Mouse (Mus musculus) T-cell, adult 2 months (primary cell): ENCODE measurements around the gene Phc2.

Source experiments
- DNase-seq: peaks from one replicate; pipeline ENCODE4 v3.0.0; 2022; ENCODE audit warnings: low spot score

Gene Phc2

GRCm38 (mm10) chr4:128716731-128717130, 62.2 kb downstream of the Phc2 start:
- no peak for DNase-seq

- DNase-seq = no peak
Observed at GRCm38 (mm10) chr4:128720110-128720509, 65.6 kb downstream of the Phc2 start.

GRCm38 (mm10) chr4:128721061-128721648, 66.7 kb downstream of the Phc2 start:
- DNase-seq = no peak

- no peak for DNase-seq
Observed at GRCm38 (mm10) chr4:128721761-128722160, 67.3 kb downstream of the Phc2 start.

DNA sequence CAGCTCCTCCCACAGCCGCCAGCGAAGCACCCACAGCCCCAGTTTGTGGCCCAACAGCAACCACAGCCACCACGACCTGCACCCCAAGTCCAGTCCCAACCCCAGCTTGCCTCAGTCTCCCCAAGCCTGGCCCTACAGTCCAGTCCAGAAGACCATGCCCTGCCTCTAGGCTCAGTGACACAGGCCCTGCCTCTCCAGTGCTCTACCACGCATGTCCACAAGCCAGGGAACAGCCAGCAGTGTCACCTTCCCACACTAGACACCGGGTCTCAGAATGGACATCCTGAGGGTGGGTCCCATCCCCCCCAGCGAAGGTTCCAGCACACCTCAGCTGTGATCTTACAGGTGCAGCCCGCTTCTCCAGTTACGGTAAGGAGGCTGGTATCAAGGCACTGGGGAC, 68.4 kb downstream of the Phc2 start:
- no peak for DNase-seq

DNA sequence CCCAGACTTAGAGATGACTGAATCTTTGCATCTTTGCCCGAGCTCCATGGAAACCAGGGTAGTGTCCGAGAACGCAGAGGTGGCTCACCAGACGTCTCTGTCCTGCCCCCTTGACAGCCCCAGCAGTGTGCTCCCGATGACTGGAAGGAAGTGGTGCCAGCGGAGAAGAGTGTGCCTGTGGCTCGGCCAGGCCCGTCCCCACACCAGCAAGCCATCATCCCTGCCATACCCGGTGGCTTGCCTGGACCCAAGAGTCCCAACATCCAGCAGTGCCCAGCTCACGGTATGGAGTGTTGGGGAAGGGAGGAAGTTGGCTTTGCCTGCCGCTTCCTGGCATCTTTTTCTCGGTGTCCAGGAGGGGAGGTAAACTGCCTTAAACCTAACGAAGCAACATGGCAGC, 68.9 kb downstream of the Phc2 start:
- no peak for DNase-seq

GRCm38 (mm10) chr4:128724059-128724458, 69.6 kb downstream of the Phc2 start:
- DNase-seq = no peak

DNA sequence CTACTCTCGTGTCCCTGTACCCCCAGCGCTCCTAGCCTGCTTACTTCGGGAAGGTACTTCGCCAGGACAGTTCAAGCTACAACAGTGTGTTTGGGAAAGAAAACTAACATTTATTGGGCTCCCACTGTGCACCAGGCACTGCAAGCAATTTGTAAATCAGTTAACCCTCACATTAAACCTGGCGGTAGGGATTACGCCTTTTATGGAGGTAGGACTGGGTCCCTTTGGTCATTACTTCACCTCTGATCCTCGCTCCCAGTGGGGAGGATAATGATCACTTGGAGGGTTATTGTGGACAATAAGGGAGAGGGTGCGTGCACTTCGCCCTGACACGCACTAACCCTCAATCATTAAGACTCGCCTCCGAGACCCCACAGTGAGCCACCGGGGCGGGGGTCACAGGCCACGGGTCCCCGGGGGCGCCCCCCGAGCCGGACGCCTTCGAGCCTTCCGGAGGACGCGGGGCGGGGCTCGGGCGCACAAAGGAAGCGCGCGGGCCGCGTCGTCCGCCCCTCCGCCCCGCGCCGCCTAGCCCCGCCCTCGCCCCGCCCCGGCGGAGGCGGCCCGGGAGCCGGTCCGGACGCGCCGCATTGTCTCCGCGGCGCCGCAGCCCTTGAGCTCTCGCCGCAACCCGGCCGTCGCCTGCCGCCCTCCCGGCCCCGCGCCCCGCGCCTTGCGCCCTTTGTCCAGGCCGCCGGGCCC, 72.7 kb downstream of the Phc2 start:
- DNase-seq = peak; percentile 81

DNA sequence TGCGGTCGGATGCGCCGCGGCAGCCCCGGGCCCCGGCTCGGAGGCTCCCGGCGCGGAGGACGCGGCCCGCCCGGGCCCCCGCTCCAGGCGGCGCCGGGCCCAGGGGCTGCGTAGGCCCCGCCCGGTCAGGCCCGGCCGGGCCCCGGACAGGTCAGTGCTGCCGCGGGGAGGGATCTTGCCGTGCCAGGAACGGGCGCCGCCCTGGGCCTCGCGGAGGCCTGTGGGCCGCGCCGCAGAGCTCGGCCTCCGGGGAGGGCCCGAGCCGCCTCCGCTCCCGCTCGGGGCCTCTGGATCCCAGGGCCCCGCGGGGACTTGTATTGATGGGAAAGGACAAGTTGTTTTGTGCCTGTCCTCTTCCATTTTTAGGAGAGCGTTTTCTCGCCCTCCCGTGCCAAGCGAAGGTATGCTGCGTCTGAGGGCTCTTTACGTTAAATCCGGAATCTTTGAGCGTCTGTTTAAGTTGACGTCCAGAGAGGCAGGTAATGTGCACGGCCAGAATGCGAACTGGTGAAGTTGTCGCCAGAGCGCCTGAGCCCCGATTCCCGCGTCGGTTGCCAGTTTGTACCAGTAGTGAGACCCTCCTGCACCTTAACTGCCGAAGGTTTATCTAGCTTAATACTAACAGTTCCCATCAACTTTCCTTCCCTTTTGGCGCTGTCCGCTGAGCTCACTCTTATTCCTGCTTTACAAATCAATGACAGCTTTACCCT, 73.4 kb downstream of the Phc2 start:
- peak; percentile 18 for DNase-seq

DNA sequence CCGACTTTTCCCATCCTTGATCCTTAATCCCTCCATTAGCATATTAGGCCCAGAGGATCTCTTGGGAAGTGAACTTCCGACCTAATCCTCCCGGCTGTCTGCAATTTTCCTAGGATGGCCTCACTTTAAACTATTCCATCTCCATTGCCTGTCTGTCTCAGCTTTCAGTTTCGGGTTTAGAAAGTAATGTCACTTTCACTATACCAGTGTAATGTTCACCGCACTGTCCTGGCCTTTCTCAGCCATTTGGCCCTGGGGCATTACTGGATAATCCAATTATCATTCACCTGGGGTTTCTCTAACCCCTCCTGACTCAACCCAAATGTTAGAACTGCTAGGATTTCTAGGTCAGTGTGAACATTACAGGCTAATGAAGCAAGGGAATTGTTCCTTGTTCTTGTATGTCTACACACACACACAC, 73.9 kb downstream of the Phc2 start:
- DNase-seq = no peak

DNA sequence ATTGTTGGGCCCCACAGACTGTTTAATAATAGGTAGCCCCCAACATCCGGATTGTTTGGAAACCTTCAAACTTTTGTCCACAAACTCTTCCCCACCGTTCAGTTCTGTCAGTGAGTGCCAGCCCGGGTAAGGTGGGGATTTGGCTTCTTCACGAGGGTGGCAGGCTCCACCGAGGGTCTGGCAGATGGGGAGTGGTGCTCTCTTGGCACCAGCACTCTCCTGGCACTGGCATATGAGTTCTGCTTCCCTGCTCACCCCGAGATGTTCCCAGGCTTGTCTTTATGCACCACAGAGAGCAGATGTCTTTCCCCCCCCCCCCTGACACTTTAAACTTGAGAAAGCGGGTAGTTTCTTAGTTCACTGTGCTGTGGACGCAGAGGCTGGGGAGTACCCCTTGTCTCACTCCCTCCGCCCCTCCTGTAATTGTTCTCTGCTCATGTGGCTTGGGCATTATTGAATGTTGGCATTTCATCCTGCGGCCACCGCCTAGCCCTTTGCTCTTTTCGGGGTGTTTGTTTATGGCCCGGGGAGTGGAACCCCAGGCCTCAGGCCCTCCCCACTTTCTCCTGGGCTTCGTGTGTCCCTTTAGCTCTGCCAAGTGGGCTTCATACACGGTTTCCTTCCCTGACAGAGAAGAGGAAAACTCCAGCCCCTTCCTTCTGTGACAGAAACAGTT, 74.7 kb downstream of the Phc2 start:
- DNase-seq = no peak

DNA sequence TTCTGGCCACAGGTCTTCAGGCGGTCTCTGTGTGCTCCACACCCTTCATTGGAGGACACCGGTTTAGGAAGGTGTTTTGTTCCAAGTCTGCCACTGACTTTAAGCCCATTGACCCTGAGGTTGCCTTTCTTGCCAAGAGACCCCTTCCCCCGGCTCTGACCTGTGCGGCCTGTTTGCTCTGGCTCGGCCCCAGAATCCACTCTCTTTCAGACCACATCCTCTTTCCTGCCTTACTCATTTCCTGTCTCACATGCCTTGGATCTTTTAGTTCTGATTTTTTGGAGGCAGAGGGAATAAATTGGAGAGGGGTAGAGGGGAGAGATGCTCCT, 75.2 kb downstream of the Phc2 start:
- DNase-seq = no peak

- no peak for DNase-seq
Observed at GRCm38 (mm10) chr4:128730271-128730670, 75.8 kb downstream of the Phc2 start.

DNA sequence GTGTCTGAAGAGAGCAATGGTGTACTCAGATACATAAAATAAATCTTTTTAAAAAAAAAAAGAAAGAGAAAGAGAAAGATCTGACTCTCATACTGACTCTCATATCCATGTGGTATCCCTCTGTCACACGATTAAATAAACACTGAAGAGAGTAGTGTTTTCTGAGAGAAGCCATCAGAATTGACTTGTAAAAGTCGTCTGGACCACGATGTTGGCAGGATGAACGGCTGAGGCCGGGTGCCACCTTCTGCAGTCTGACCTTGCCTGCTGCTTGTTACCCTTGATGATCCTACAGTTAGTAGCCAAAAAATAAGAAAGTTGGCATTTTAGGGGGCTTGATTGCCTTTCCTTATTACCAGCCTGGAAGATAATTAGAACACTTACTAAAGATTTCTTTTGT, 78.3 kb downstream of the Phc2 start:
- DNase-seq = no peak

GRCm38 (mm10) chr4:128733496-128733895, 79.0 kb downstream of the Phc2 start:
- DNase-seq = peak; percentile 48

DNA sequence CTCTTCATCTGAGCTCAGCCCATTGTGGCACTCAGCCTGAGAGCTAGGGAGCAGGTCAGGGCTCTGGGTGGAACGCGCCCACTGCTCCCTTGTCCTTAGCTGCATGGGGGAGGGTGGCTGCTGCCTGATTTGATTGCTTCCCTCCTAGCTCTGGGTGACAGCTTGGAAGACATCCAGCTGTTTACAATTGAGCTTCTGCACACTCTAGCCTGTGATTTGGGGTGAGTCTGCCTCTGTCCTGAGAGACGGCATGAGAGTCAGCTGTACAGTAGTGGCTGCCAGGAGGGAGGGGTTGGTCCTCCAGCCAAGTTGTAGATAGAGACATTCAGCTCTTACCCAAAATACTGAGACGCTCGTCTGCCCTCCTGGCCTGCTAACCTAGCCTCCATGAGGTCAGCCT, 79.7 kb downstream of the Phc2 start:
- no peak for DNase-seq

- DNase-seq = peak; percentile 85
Observed at GRCm38 (mm10) chr4:128734721-128735671, 80.5 kb downstream of the Phc2 start.

DNA sequence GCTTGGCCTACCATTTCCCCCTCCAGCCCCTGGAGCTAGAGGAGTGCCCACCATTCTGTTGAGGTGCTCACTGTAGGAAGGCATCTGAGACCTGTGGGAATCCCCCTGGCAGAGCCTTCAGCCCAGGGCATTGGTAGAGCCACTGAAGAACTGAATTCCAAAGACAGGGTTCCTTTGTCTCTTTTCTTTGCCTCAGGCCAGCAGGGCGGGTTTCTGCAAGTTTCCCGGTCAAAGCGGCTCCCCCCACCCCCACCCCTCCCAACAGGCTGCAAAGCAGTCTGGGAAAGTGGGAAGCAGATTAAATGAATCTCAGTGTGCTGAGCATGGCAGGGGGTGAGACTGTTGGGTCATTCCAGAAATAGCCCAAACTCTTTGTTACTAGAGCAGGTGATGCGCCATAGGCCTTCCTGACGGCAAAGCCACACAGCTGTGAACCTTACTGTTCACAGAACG, 82.7 kb downstream of the Phc2 start:
- DNase-seq = no peak

DNA sequence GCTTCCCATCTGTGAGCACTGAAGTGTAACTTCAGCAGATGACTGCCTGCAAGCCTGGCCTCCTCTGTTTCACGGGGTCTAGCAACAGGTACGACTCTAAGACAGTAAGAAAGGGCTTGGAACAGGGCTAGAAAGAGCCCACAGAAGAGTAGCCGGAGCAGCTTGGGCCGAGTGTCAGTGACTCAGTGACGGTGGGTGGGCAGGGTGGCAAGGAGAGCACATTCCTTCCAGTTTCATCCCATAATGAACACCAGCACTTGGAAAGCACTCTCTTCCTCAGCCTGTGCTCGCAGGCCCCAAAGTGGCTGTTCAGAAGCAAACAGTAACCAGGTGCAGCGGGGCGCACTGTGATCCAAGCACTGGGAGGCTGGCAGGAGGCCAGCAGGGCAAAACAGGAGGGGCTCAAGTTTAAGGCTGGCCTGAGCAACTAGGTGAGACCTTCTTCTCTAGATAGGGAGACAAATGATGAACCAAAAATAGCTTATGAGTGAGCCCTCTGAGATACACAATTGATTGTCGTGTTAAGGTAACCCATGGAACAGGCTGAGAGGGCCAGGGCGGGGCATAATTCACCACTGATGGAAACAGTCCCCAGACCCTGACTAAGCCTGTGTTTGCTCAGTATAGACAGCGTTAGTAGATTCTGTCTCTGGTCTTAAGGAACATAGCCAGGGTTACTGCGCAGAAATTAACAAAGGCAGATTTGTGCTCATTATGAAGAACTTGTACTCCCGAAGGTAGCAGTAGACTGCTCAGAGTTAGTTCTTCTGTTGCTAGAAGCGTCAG, 83.5 kb downstream of the Phc2 start:
- no peak for DNase-seq

DNA sequence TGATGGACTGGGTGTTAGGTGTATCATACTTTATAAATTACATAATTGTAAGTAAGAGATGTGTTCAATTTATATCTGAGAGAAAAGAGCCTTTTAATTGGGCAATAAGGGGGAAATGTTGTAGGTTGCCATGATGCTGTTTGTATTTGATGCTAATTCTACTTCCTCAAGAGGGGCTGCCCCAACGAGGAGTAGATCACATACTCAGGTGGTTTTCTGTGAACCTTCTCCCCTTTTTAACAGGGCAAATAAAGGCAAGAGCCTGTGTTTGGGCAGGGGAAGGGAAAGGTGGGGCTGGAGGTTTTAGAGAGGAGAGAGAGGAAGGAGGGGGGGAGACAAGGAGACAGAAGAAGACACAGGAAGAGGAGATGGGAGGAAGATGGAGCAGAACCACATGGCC, 86.4 kb downstream of the Phc2 start:
- no peak for DNase-seq

GRCm38 (mm10) chr4:128741906-128742305, 87.4 kb downstream of the Phc2 start:
- no peak for DNase-seq
